Mouse (Mus musculus) stomach, adult 2 months (tissue): ENCODE measurements around the gene Dgkg. TPM values are rescaled to one million over a fixed set of nuclear protein-coding genes. Genes with fewer than 3 reads are reported as not detected.

Experiments used
- polyA plus RNA-seq: library from polyadenylated mRNA; depleted of rRNA; stranded (reverse); fragments of >200 nt; gene quantifications from 2 replicates; pipeline ENCODE4 v1.2.3, GENCODE M21; 2012; rRNA removed

Dgkg gene
- 0.09 and 0.19 TPM in 2 replicates for polyA plus RNA-seq

GRCm38 (mm10) chr16:22656533-22657444, at the start of gene Dgkg:
Gene Dgkg, minus strand, starts transcription at chr16:22657221.

GRCm38 (mm10) chr16:22439499-22440177, 217.4 kb downstream of the Dgkg start, which contains the start of gene Etv5:
Gene Etv5, minus strand, starts transcription at chr16:22439719.

Other genes starting within 250 kb of the Dgkg start
- gene Etv5, start 217.5 kb downstream of the Dgkg start, polyA plus RNA-seq: 4.5 and 6.1 TPM in 2 replicates
- gene Crygs, start 154.4 kb upstream of the Dgkg start, polyA plus RNA-seq: not detected in 2 replicates
- gene Tbccd1, start 200.4 kb upstream of the Dgkg start, polyA plus RNA-seq: 2.0 and 3.2 TPM in 2 replicates
- 7.0 and 12.0 TPM in 2 replicates for gene Dnajb11, start 200.6 kb upstream of the Dgkg start, polyA plus RNA-seq
- gene Ahsg, start 234.1 kb upstream of the Dgkg start, polyA plus RNA-seq: 1.8 and 2.2 TPM in 2 replicates